Mouse (Mus musculus) ES-E14 (cell line): Measurements from ENCODE around the gene Bax.

ENCODE experiments used
- CHD2 ChIP-seq: IDR thresholded peaks from 2 replicates; pipeline ENCODE4 v1.6.1; 2014; ENCODE audit warnings: mild to moderate bottlenecking, low read depth, low read length, inconsistent platforms
- ZNF384 ChIP-seq: IDR thresholded peaks from 2 replicates; pipeline ENCODE4 v1.6.1; 2012; ENCODE audit warnings: low read depth, low read length, inconsistent platforms

GRCm38 (mm10) chr7:45486761-45487415 is 20.2 kb upstream of the Bax start, which contains the start of gene Gm45808:
- no peak for TF ChIP-seq CHD2
- TF ChIP-seq ZNF384, result no peak
